Mouse (Mus musculus): Measurements from ENCODE around the gene 2210016F16Rik. TPM values are rescaled to one million over a fixed set of nuclear protein-coding genes. Genes with fewer than 3 reads are reported as not detected.
A peak's percentile ranks its signal among the peaks of the same experiment; 100 is the strongest.
"Not testable (repeated sequence)": the region's sequence is repeated elsewhere in the genome, so short reads cannot be mapped to it uniquely, and the experiment has no call there.

The 2210016F16Rik gene
- polyA plus RNA-seq, 1 experiment from 2014 or later: 23.7 TPM

GRCm38 (mm10) chr13:58403243-58403642, 18.2 kb upstream of the 2210016F16Rik start, which contains the start of gene Hnrnpk:
TSS of gene Hnrnpk (minus strand) at chr13:58403343.
- not testable (repeated sequence) for H3K27me3 ChIP-seq (replicated peaks; ENCODE audit: control insufficient read depth, insufficient read depth, low read length); ATAC-seq; H3K4me1 ChIP-seq (ENCODE audit: control insufficient read depth, insufficient read depth, low read depth, low read length); H3K36me3 ChIP-seq (ENCODE audit: control insufficient read depth, insufficient read depth, low read length); H3K9me3 ChIP-seq (ENCODE audit: control insufficient read depth, low read length)
- peak within 1 kb of the TSS; percentile 99 for H3K4me3 ChIP-seq (ENCODE audit: low read length)
- H3K9ac ChIP-seq (ENCODE audit: low read depth, low read length): peak within 1 kb of the TSS; percentile 100
- 7% methylated on average over 13 of the region's 17 CpGs for WGBS
- H3K4me2 ChIP-seq (ENCODE audit: low read length): peak within 1 kb of the TSS; percentile 55
- peak within 1 kb of the TSS; percentile 97 for H3K27ac ChIP-seq (ENCODE audit: low read depth, low read length)

GRCm38 (mm10) chr13:58402744-58403110, 17.7 kb upstream of the 2210016F16Rik start:
- under 1% methylated on average over 25 of the region's 48 CpGs for WGBS
- no peaks in the 10 kb centered on the region for H3K9me3 ChIP-seq (ENCODE audit: control insufficient read depth, low read length)
- H3K27me3 ChIP-seq (replicated peaks; ENCODE audit: control insufficient read depth, insufficient read depth, low read length): no peaks in the 10 kb centered on the region
- peaks cover 4% of the 10 kb centered on the region; the same call in 1 of the 2 replicates for H3K36me3 ChIP-seq (ENCODE audit: control insufficient read depth, insufficient read depth, low read length)
- peaks cover 6% of the 10 kb centered on the region for H3K4me1 ChIP-seq (ENCODE audit: control insufficient read depth, insufficient read depth, low read depth, low read length)
- peak overlapping the region; percentile 55 for H3K4me2 ChIP-seq (ENCODE audit: low read length)
- H3K27ac ChIP-seq (ENCODE audit: low read depth, low read length): peak overlapping the region; percentile 97
- H3K9ac ChIP-seq (ENCODE audit: low read depth, low read length): peak overlapping the region; percentile 100
- no peak for ATAC-seq
- peak overlapping the region; percentile 99 for H3K4me3 ChIP-seq (ENCODE audit: low read length)

- ATAC-seq: peak; percentile 96
- 0% methylated on average over 56 of the region's 91 CpGs for WGBS
- Histone ChIP-seq H3K4me2 (ENCODE audit: low read length) (peak within 1 kb of the TSS; percentile 93), H3K9ac (ENCODE audit: low read depth, low read length) (peak within 1 kb of the TSS; percentile 100), H3K4me3 (ENCODE audit: low read length) (peak within 1 kb of the TSS; percentile 99), H3K9me3 (ENCODE audit: control insufficient read depth, low read length) (no peaks in the 10 kb centered on the region), H3K36me3 (ENCODE audit: control insufficient read depth, insufficient read depth, low read length) (peaks cover 10% of the 10 kb centered on the region; the same call in 1 of the 2 replicates), H3K27me3 (replicated peaks; ENCODE audit: control insufficient read depth, insufficient read depth, low read length) (no peaks in the 10 kb centered on the region), H3K4me1 (ENCODE audit: control insufficient read depth, insufficient read depth, low read depth, low read length) (peaks cover 6% of the 10 kb centered on the region), H3K27ac (ENCODE audit: low read depth, low read length) (peak within 1 kb of the TSS; percentile 97)
These were observed 17.1 kb upstream of the 2210016F16Rik start, which contains the start of gene Rmi1 for GRCm38 (mm10) chr13:58402003-58402743. TSS of gene Rmi1 (plus strand) at chr13:58402248.

GRCm38 (mm10) chr13:58401135-58402002, 16.3 kb upstream of the 2210016F16Rik start:
- H3K27ac ChIP-seq (ENCODE audit: low read depth, low read length): peak overlapping the region; percentile 97
- WGBS: under 1% methylated on average over 55 of the region's 100 CpGs
- H3K27me3 ChIP-seq (replicated peaks; ENCODE audit: control insufficient read depth, insufficient read depth, low read length): no peaks in the 10 kb centered on the region
- peak overlapping the region; percentile 100 for H3K9ac ChIP-seq (ENCODE audit: low read depth, low read length)
- peaks cover 6% of the 10 kb centered on the region for H3K4me1 ChIP-seq (ENCODE audit: control insufficient read depth, insufficient read depth, low read depth, low read length)
- H3K4me3 ChIP-seq (ENCODE audit: low read length): peak overlapping the region; percentile 99
- H3K9me3 ChIP-seq (ENCODE audit: control insufficient read depth, low read length): no peaks in the 10 kb centered on the region
- ATAC-seq: peak; percentile 44
- H3K36me3 ChIP-seq (ENCODE audit: control insufficient read depth, insufficient read depth, low read length): peaks cover 12% of the 10 kb centered on the region
- H3K4me2 ChIP-seq (ENCODE audit: low read length): peak overlapping the region; percentile 93

- no peak for ATAC-seq
- Histone ChIP-seq H3K27me3 (replicated peaks; ENCODE audit: control insufficient read depth, insufficient read depth, low read length) (no peaks in the 10 kb centered on the region), H3K9ac (ENCODE audit: low read depth, low read length) (peak overlapping the region; percentile 100), H3K9me3 (ENCODE audit: control insufficient read depth, low read length) (no peaks in the 10 kb centered on the region), H3K27ac (ENCODE audit: low read depth, low read length) (no peak overlapping the region), H3K4me1 (ENCODE audit: control insufficient read depth, insufficient read depth, low read depth, low read length) (peaks cover 6% of the 10 kb centered on the region), H3K4me2 (ENCODE audit: low read length) (peak overlapping the region; percentile 93), H3K36me3 (ENCODE audit: control insufficient read depth, insufficient read depth, low read length) (peaks cover 20% of the 10 kb centered on the region), H3K4me3 (ENCODE audit: low read length) (peak overlapping the region; percentile 99)
- WGBS: 1% methylated on average over 11 of the region's 11 CpGs
These were observed 15.6 kb upstream of the 2210016F16Rik start for GRCm38 (mm10) chr13:58400576-58400975.

GRCm38 (mm10) chr13:58397651-58398050, 12.6 kb upstream of the 2210016F16Rik start:
- no peak for ATAC-seq
- Histone ChIP-seq H3K27me3 (replicated peaks; ENCODE audit: control insufficient read depth, insufficient read depth, low read length) (no peaks in the 10 kb centered on the region), H3K9me3 (ENCODE audit: control insufficient read depth, low read length) (no peaks in the 10 kb centered on the region), H3K4me3 (ENCODE audit: low read length) (no peak overlapping the region), H3K27ac (ENCODE audit: low read depth, low read length) (no peak overlapping the region), H3K4me2 (ENCODE audit: low read length) (no peak overlapping the region), H3K9ac (ENCODE audit: low read depth, low read length) (no peak overlapping the region), H3K4me1 (ENCODE audit: control insufficient read depth, insufficient read depth, low read depth, low read length) (peaks cover 6% of the 10 kb centered on the region), H3K36me3 (ENCODE audit: control insufficient read depth, insufficient read depth, low read length) (peaks cover 35% of the 10 kb centered on the region)
- WGBS: 73% methylated on average over 13 of the region's 13 CpGs

GRCm38 (mm10) chr13:58394392-58394791, 9.4 kb upstream of the 2210016F16Rik start:
- not testable (repeated sequence) for H3K4me2 ChIP-seq (ENCODE audit: low read length); H3K9me3 ChIP-seq (ENCODE audit: control insufficient read depth, low read length); H3K27ac ChIP-seq (ENCODE audit: low read depth, low read length); H3K4me1 ChIP-seq (ENCODE audit: control insufficient read depth, insufficient read depth, low read depth, low read length); H3K4me3 ChIP-seq (ENCODE audit: low read length); H3K27me3 ChIP-seq (replicated peaks; ENCODE audit: control insufficient read depth, insufficient read depth, low read length); H3K9ac ChIP-seq (ENCODE audit: low read depth, low read length); ATAC-seq
- peaks cover 39% of the 10 kb centered on the region for H3K36me3 ChIP-seq (ENCODE audit: control insufficient read depth, insufficient read depth, low read length)
- 88% methylated on average over 11 of the region's 11 CpGs for WGBS

- 81% methylated on average over 2 of the region's 2 CpGs for WGBS
These were observed 4.4 kb upstream of the 2210016F16Rik start for GRCm38 (mm10) chr13:58389324-58389951.

More at GRCm38 (mm10) chr13:58389324-58389951, 4.4 kb upstream of the 2210016F16Rik start:
- H3K27me3 ChIP-seq (replicated peaks; ENCODE audit: control insufficient read depth, insufficient read depth, low read length): no peaks in the 10 kb centered on the region
- H3K4me2 ChIP-seq (ENCODE audit: low read length): no peak overlapping the region
- ATAC-seq: no peak
- peaks cover 13% of the 10 kb centered on the region for H3K36me3 ChIP-seq (ENCODE audit: control insufficient read depth, insufficient read depth, low read length)
- no peak overlapping the region for H3K27ac ChIP-seq (ENCODE audit: low read depth, low read length)
- no peak overlapping the region for H3K4me3 ChIP-seq (ENCODE audit: low read length)
- H3K9me3 ChIP-seq (ENCODE audit: control insufficient read depth, low read length): no peaks in the 10 kb centered on the region
- H3K9ac ChIP-seq (ENCODE audit: low read depth, low read length): no peak overlapping the region
- no peaks in the 10 kb centered on the region for H3K4me1 ChIP-seq (ENCODE audit: control insufficient read depth, insufficient read depth, low read depth, low read length)

Data from hindbrain, embryonic 16.5 days (tissue).